Mouse (Mus musculus): Measurements from ENCODE around the gene Olfr510.
"Not testable (repeated sequence)": the region's sequence is repeated elsewhere in the genome, so short reads cannot be mapped to it uniquely, and the experiment has no call there.

Gene Olfr510

DNA sequence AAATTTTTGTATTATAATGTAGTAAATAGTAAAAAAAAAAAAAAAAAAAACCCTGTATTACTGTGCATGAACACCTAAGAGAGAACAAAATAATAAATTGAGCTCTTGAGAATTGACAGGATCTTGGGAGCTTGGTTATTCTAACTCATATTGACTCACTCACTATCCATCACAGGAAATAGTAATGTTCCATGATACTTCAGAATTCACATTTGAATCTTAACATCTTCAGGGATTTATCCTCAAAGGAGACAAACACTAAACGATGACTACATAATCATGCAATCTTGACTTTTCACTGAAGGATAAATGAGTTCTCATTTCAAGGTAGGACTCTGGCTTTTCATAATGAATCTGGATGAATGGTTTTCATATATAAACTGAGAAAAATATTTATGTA, at the start of gene Olfr510:
Gene Olfr510 (plus strand): TSS at position 301 of the 400 bp plus-strand sequence.
- DNase-seq (ENCODE audit: low spot score) = no peak

DNA sequence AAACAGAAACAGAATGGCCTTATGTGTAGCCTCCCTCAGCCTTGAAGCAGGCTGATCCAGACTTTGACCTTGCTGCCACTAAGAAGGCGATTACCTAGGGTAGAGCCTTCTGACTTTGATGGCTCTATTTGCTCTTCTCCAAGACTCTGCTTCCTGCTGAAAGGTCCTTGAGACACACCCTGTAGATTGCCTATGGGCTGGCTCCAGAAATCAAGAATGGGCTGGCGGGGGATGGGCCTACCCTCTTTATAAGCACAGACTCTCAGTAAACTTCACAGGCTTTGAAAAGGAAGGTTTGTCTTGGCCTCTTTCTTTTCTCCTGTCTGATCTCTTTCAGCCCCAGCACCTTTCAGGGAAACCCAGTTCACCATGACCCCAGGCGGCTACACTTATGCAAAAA, 49.4 kb upstream of the Olfr510 start:
- DNase-seq (ENCODE audit: low spot score) = not testable (repeated sequence)

DNA sequence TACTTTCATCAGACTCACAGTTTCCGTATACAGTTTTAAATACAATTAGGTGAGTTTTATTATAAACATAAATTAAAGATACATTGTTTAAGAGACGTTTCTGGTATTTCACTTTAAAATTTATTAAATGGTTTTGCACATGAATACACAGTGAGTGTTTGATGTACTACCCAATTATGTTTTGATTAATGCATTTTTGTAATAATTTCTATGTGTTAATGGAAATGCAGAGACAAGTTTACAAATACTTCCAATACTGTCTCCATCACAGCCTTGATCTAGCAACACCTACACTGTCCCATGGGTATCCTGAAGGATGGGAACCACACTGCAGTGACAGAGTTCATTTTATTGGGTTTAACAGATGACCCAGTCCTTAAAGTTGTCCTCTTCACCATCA, 44.7 kb upstream of the Olfr510 start, which contains the start of gene Olfr507:
Gene Olfr507 (plus strand): TSS at position 301 of the 400 bp plus-strand sequence.
- no peak for DNase-seq (ENCODE audit: low spot score)

DNA sequence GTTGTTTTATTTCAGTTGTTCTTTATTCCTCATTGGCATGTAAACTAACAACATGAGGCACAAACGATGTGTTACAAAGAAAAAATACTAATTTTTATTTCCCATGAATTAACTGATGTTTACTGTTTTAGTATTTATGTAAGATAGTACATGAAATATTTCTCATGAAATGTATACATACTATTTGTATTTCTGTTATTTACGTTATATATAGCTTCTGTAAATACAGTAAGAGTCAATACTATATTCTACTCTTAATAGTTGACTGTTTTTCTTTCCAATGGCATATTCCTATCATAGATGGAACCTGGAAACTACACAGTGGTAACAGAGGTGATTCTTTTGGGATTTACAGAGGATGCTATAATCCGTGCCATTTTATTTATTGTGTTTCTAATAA, 36.5 kb upstream of the Olfr510 start, which contains the start of gene Olfr508:
Gene Olfr508 (plus strand): TSS at position 301 of the 400 bp plus-strand sequence.
- no peak for DNase-seq (ENCODE audit: low spot score)

DNA sequence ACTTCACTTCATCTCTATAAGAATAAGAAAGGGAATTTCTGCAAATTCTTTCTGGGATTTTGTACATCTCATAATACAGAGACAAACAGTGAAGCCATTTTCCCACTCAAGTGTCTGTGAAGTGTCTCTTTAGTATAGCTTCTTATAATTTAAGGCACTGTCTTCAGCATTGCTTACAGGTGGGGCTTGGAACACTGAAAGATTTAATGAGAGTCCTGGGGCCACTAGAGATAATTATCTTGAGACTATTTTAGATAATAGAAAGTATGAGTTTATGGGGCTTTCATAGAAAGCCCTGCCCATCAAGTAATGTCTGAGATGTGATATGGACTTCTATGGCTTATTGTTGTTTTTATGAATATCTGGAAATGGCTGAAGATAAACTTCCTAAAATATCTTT, 14.4 kb upstream of the Olfr510 start, which contains the start of gene Olfr509:
Gene Olfr509 (minus strand): TSS at position 101 of the 400 bp plus-strand sequence.
- DNase-seq (ENCODE audit: low spot score) = no peak

DNA sequence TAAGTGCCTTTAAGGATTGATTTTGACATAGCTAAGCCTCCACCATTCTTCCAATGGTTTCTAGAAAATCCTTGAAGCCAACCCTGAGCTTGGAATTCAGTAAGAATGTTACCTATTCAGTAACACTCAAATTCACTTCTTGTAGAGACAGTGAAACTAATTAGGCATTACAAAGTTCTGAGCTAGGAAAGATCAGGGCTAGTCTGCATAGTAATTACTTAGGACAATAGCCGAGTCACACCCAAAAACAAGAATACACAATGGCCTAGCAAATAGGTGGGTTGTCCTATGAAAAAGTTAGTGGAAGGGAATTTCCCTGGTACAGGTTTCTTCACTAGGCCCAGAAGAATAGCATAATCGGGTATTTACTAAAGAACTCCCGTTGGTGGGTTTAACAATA, 3.8 kb upstream of the Olfr510 start:
- no peak for DNase-seq (ENCODE audit: low spot score)

DNA sequence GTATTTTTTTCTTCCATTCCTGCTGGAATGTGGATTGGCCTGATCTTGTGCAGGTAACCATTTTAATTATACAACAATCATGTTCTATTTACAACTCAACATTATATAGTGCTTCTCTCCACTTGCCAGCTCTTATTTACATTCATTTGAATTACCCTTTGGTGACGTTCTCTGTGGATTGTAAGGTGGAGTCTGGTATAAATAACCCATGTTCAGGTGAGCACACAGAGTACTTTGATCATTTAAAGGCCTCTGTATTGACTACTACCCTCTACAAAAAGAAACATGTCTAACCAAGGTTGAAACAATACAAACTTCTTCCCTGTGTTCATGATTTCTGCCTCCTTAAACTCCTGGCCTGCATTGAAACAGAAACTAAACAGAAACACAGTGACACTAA, 4.8 kb downstream of the Olfr510 start:
- DNase-seq (ENCODE audit: low spot score) = no peak

DNA sequence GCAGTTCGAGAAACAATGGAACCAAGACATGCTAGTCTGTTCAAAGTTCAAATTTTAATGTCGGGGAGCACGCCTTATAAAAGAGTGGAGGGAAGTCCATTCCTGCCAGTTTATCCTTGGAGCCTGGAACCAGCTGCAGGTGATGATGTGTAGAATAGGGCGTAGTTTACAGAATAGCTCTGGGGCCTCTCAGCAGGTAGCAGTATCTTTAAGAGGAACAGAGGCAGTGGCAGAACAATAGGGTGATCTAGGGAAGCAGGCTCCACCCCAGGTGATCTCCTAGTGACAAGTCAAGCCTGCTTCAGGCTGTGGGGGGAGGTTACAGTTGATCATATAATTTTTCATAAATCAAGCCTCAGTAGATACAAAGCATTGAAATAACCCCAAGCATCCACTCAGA, 12.7 kb downstream of the Olfr510 start:
- DNase-seq (ENCODE audit: low spot score) = no peak

DNA sequence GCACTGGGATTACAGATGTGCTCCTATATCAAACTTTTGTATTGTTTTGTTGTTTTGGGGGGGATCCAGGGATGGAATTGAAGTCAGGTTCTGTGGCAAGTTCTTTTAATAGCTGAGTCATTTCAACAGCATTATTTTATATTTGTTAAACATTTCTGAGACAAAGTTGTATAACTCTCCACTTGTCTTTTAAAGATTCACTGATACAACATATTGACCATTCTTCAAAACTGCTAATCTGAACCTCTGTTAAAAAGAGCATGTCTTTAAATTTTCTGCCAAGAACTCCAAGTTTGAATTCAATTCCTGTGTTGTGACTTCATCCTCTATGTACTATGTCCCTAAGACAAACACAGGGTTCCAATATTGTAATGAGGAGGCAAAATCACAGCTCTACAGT, 46.8 kb downstream of the Olfr510 start, which contains the start of gene Olfr512:
Gene Olfr512 (plus strand): TSS at position 301 of the 400 bp plus-strand sequence.
- no peak for DNase-seq (ENCODE audit: low spot score)
